Mouse (Mus musculus): Measurements from ENCODE around the gene Prss34. TPM values are rescaled to one million over a fixed set of nuclear protein-coding genes. Genes with fewer than 3 reads are reported as not detected.
A peak's percentile ranks its signal among the peaks of the same experiment; 100 is the strongest.

The Prss34 gene
- total and polyA plus RNA-seq, 2 experiments = not detected

- Histone ChIP-seq H3K27ac (replicated peaks; ENCODE audit: insufficient read depth, low read depth, low read length) (no peak within 1 kb of the TSS), H3K27me3 (ENCODE audit: control insufficient read depth, insufficient read depth, low read length) (no peaks in the 10 kb centered on the region), H3K4me3 (ENCODE audit: insufficient read depth, low read depth, low read length) (no peak within 1 kb of the TSS), H3K4me1 (ENCODE audit: control insufficient read depth, insufficient read depth, low read length) (no peaks in the 10 kb centered on the region), H3K36me3 (ENCODE audit: control insufficient read depth, insufficient read depth, low read length) (no peaks in the 10 kb centered on the region), H3K79me2 (ENCODE audit: control insufficient read depth, insufficient read depth, low read length) (no peaks in the 10 kb centered on the region), H3K9ac (ENCODE audit: low read depth, low read length) (no peak within 1 kb of the TSS)
- 69% methylated on average over 5 of the region's 5 CpGs for WGBS
- TF ChIP-seq POLR2A (IDR thresholded peaks at IDR 0.05; ENCODE audit: extremely low read depth, insufficient read depth, low read length) = no peak
- no peak for TF ChIP-seq CTCF (IDR thresholded peaks at IDR 0.05; ENCODE audit: low read depth, low read length)
- peak; percentile 5 for DNase-seq (ENCODE audit: extremely low read depth, low read depth, low spot score)
These were observed 20.2 kb downstream of the Prss34 start, which contains the start of gene Prss29 for GRCm38 (mm10) chr17:25318354-25318753. Gene Prss29, plus strand, starts transcription at chr17:25318654.

- H3K4me1 ChIP-seq (ENCODE audit: control insufficient read depth, insufficient read depth, low read length) = no peaks in the 10 kb centered on the region
- no peaks in the 10 kb centered on the region for H3K36me3 ChIP-seq (ENCODE audit: control insufficient read depth, insufficient read depth, low read length)
- no peak for DNase-seq (ENCODE audit: extremely low read depth, low read depth, low spot score)
- TF ChIP-seq CTCF (IDR thresholded peaks at IDR 0.05; ENCODE audit: low read depth, low read length) (no peak), POLR2A (IDR thresholded peaks at IDR 0.05; ENCODE audit: extremely low read depth, insufficient read depth, low read length) (no peak)
- no peaks in the 10 kb centered on the region for H3K79me2 ChIP-seq (ENCODE audit: control insufficient read depth, insufficient read depth, low read length)
- 66% methylated on average over 8 of the region's 8 CpGs for WGBS
- no peaks in the 10 kb centered on the region for H3K27me3 ChIP-seq (ENCODE audit: control insufficient read depth, insufficient read depth, low read length)
- H3K4me3 ChIP-seq (ENCODE audit: insufficient read depth, low read depth, low read length) = no peak overlapping the region
- no peak overlapping the region for H3K9ac ChIP-seq (ENCODE audit: low read depth, low read length)
- H3K27ac ChIP-seq (replicated peaks; ENCODE audit: insufficient read depth, low read depth, low read length) = no peak overlapping the region
These were observed 22.6 kb downstream of the Prss34 start for GRCm38 (mm10) chr17:25320819-25321218.

- TF ChIP-seq CTCF (IDR thresholded peaks at IDR 0.05; ENCODE audit: low read depth, low read length) = no peak
- no peak for TF ChIP-seq POLR2A (IDR thresholded peaks at IDR 0.05; ENCODE audit: extremely low read depth, insufficient read depth, low read length)
- H3K27ac ChIP-seq (replicated peaks; ENCODE audit: insufficient read depth, low read depth, low read length) = no peak overlapping the region
- no peak overlapping the region for H3K9ac ChIP-seq (ENCODE audit: low read depth, low read length)
- no peak overlapping the region for H3K4me3 ChIP-seq (ENCODE audit: insufficient read depth, low read depth, low read length)
- H3K27me3 ChIP-seq (ENCODE audit: control insufficient read depth, insufficient read depth, low read length) = no peaks in the 10 kb centered on the region
- H3K79me2 ChIP-seq (ENCODE audit: control insufficient read depth, insufficient read depth, low read length) = no peaks in the 10 kb centered on the region
- no peaks in the 10 kb centered on the region for H3K36me3 ChIP-seq (ENCODE audit: control insufficient read depth, insufficient read depth, low read length)
- DNase-seq (ENCODE audit: extremely low read depth, low read depth, low spot score) = no peak
- no peaks in the 10 kb centered on the region for H3K4me1 ChIP-seq (ENCODE audit: control insufficient read depth, insufficient read depth, low read length)
- 16% methylated on average over 2 of the region's 2 CpGs for WGBS
These were observed 24.7 kb downstream of the Prss34 start for GRCm38 (mm10) chr17:25322930-25323329.

- TF ChIP-seq CTCF (IDR thresholded peaks at IDR 0.05; ENCODE audit: low read depth, low read length) (no peak), POLR2A (IDR thresholded peaks at IDR 0.05; ENCODE audit: extremely low read depth, insufficient read depth, low read length) (no peak)
- WGBS = 68% methylated on average over 9 of the region's 9 CpGs
- H3K9ac ChIP-seq (ENCODE audit: low read depth, low read length) = no peak overlapping the region
These were observed 34.1 kb downstream of the Prss34 start for GRCm38 (mm10) chr17:25332321-25332720.

GRCm38 (mm10) chr17:25333943-25334342 is 35.7 kb downstream of the Prss34 start:
- Histone ChIP-seq H3K4me3 (ENCODE audit: insufficient read depth, low read depth, low read length) (no peak overlapping the region), H3K4me1 (ENCODE audit: control insufficient read depth, insufficient read depth, low read length) (no peaks in the 10 kb centered on the region), H3K36me3 (ENCODE audit: control insufficient read depth, insufficient read depth, low read length) (no peaks in the 10 kb centered on the region), H3K79me2 (ENCODE audit: control insufficient read depth, insufficient read depth, low read length) (no peaks in the 10 kb centered on the region), H3K27ac (replicated peaks; ENCODE audit: insufficient read depth, low read depth, low read length) (no peak overlapping the region), H3K27me3 (ENCODE audit: control insufficient read depth, insufficient read depth, low read length) (no peaks in the 10 kb centered on the region), H3K9ac (ENCODE audit: low read depth, low read length) (no peak overlapping the region)
- DNase-seq (ENCODE audit: extremely low read depth, low read depth, low spot score) = peak; percentile 17
- no peak for TF ChIP-seq POLR2A (IDR thresholded peaks at IDR 0.05; ENCODE audit: extremely low read depth, insufficient read depth, low read length)
- TF ChIP-seq CTCF (IDR thresholded peaks at IDR 0.05; ENCODE audit: low read depth, low read length) = peak; percentile 96
- WGBS = 3% methylated on average over 8 of the region's 8 CpGs

More at GRCm38 (mm10) chr17:25332321-25332720, 34.1 kb downstream of the Prss34 start:
- H3K4me1 ChIP-seq (ENCODE audit: control insufficient read depth, insufficient read depth, low read length) = no peaks in the 10 kb centered on the region
- H3K79me2 ChIP-seq (ENCODE audit: control insufficient read depth, insufficient read depth, low read length) = no peaks in the 10 kb centered on the region
- H3K27ac ChIP-seq (replicated peaks; ENCODE audit: insufficient read depth, low read depth, low read length) = no peak overlapping the region
- no peak overlapping the region for H3K4me3 ChIP-seq (ENCODE audit: insufficient read depth, low read depth, low read length)
- no peaks in the 10 kb centered on the region for H3K36me3 ChIP-seq (ENCODE audit: control insufficient read depth, insufficient read depth, low read length)
- no peaks in the 10 kb centered on the region for H3K27me3 ChIP-seq (ENCODE audit: control insufficient read depth, insufficient read depth, low read length)
- no peak for DNase-seq (ENCODE audit: extremely low read depth, low read depth, low spot score)

- Histone ChIP-seq H3K4me3 (ENCODE audit: insufficient read depth, low read depth, low read length) (no peak overlapping the region), H3K27me3 (ENCODE audit: control insufficient read depth, insufficient read depth, low read length) (no peaks in the 10 kb centered on the region), H3K27ac (replicated peaks; ENCODE audit: insufficient read depth, low read depth, low read length) (no peak overlapping the region), H3K79me2 (ENCODE audit: control insufficient read depth, insufficient read depth, low read length) (no peaks in the 10 kb centered on the region), H3K4me1 (ENCODE audit: control insufficient read depth, insufficient read depth, low read length) (peaks cover 6% of the 10 kb centered on the region), H3K9ac (ENCODE audit: low read depth, low read length) (no peak overlapping the region), H3K36me3 (ENCODE audit: control insufficient read depth, insufficient read depth, low read length) (no peaks in the 10 kb centered on the region)
- TF ChIP-seq CTCF (IDR thresholded peaks at IDR 0.05; ENCODE audit: low read depth, low read length) (no peak), POLR2A (IDR thresholded peaks at IDR 0.05; ENCODE audit: extremely low read depth, insufficient read depth, low read length) (no peak)
- DNase-seq (ENCODE audit: extremely low read depth, low read depth, low spot score) = no peak
- WGBS = 61% methylated on average over 4 of the region's 4 CpGs
These were observed 40.0 kb downstream of the Prss34 start for GRCm38 (mm10) chr17:25338218-25338617.
